Mouse (Mus musculus) cerebral cortex, adult 2 months (tissue): ENCODE data around the gene Nlgn1.

Source experiments
- WGBS: fragments of 180-500 bp; shearing (Covaris S2); methylation state at CpG from one replicate; pipeline ENCODE4 v1.1.7; 2018; 5-methylcytosine and 5-hydroxymethylcytosine counted together

Gene Nlgn1

GRCm38 (mm10) chr3:26201410-26201809 is 130.8 kb downstream of the Nlgn1 start:
- WGBS, result 69% methylated on average over 1 of the region's 1 CpGs

DNA sequence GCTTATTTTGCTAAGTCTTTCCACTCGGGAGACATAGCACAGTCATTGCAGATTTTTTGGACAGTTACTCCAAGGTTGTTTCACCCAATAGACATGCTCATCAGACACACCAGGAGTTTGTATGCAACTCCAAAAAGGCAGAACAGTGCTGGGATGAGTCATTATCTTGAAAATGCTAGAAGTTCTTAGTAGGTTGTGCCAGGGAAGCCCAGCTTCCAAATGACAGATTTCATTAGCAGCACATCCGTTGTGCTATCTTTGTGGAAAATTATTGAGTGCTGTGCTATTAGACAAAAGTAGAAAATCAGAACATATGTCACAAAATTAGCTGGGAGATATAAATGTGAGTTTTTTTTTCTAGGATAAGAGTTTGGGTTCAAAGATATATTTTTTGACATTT is 137.3 kb downstream of the Nlgn1 start:
- 64% methylated on average over 2 of the region's 2 CpGs for WGBS

- WGBS, result 97% methylated on average over 3 of the region's 3 CpGs
Measured at GRCm38 (mm10) chr3:26181013-26181412, 151.2 kb downstream of the Nlgn1 start.

- 93% methylated on average over 4 of the region's 4 CpGs for WGBS
Measured at GRCm38 (mm10) chr3:26175371-26175770, 156.9 kb downstream of the Nlgn1 start.

DNA sequence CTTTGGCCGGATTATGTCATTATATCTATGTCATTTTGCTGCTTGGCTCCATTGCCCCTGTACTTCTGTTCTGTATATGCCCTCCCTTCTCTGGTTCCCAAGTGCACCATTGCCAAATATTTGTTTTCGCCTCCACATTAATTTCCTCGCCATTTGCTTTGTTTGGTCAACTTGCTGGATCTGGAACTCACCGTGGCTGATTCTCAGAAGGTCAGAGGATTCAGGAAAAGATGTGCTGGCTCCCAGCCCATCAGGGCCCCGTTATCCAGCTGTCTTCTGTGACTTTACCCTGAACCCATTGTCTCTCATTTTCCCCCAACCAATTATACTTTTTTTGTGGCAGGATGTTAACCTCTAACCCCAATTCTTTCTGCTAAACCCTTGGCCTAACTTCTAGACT is 158.0 kb downstream of the Nlgn1 start:
- WGBS, result 67% methylated on average over 5 of the region's 5 CpGs

- 49% methylated on average over 3 of the region's 3 CpGs for WGBS
Measured at GRCm38 (mm10) chr3:26173613-26174012, 158.6 kb downstream of the Nlgn1 start.

DNA sequence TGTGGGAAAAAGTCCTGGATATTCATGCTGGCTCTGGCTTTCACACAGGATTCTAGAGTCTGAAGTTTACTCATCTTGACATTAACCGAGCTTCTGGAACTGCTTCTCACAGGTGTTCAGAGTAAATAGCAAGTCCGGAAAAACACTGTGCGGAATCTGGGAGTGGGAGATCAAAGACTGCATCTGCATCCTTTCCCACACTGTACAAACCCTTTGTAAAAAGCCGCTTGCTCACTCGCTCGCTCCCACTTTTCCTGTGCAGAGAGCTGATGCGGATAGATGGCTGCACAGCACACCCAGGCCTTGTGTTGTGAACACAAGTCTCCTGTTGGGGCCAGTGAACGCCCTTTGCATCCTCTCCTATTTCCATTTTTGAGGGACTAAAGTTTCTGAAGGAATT is 165.5 kb downstream of the Nlgn1 start:
- WGBS, result 79% methylated on average over 8 of the region's 8 CpGs

DNA sequence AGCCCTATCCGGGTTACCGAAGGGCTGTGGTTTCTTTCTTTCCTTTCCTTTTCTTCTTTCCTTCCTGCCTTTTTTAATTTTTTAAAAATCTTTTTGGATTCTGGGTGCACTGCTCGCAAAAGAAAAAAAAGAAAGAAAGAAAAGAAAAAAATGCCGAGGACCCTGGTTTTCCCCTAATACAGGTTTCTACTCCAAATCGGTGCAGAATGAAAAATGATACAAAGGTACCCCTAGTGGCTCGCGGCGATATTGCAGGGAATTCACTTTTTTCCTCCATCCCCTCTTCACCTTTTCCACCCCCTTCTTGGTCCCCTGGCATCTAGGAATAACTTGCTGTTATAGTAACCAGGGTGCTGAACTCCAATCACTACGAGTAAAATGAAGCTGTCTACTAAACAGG is 178.5 kb downstream of the Nlgn1 start:
- under 1% methylated on average over 9 of the region's 9 CpGs for WGBS

GRCm38 (mm10) chr3:26153036-26153741 is 179.1 kb downstream of the Nlgn1 start:
- under 1% methylated on average over 31 of the region's 31 CpGs for WGBS

DNA sequence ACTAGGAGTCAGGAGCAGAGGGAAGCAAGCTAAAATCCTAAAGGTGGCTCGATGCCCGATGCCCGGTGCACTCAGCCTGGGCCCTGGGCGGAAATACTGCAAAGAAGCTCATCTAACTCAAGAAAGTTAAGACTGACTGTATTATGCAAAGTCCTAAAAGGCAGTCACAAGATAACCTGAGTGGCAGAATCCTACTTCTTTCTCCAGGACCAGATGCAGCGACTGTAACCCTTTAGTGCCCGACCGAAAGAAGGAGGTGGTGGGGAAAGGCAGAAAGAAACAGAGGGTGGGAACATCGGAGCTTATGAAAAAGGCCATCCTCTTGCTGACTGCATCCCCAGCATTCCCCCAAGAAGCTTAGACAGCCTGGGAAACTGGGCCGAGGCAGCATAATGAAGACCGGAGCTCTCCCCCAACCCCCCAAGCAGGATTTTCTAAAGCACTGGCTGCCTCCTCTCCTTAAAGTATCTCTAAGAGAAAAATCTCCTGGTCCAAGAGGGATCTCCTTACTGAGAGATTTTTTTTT is 179.7 kb downstream of the Nlgn1 start:
- 2% methylated on average over 10 of the region's 10 CpGs for WGBS

GRCm38 (mm10) chr3:26151351-26152020 is 180.8 kb downstream of the Nlgn1 start:
- 15% methylated on average over 6 of the region's 6 CpGs for WGBS

GRCm38 (mm10) chr3:26146174-26146573 is 186.1 kb downstream of the Nlgn1 start:
- 74% methylated on average over 3 of the region's 3 CpGs for WGBS

- WGBS, result 40% methylated on average over 5 of the region's 5 CpGs
Measured at GRCm38 (mm10) chr3:26145441-26145840, 186.8 kb downstream of the Nlgn1 start.

DNA sequence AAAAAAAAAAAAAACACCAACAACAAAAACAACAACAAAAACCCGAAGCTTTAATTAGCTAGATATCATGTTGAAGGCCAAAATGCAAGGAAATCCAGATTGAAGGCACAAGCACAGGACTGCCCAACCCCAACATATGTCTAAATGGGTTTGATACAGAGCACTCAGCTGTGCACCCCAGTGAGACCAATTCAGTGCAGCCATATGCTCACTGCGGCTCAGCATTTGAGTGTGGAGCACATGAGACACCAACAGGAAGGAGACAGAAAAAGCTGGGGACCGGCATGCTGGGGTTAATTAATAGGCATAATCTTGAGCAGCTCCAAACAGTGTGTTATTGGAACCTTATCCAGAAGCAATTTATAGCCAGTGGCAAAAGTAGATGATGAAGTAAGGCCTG is 190.7 kb downstream of the Nlgn1 start:
- WGBS, result 64% methylated on average over 3 of the region's 3 CpGs

GRCm38 (mm10) chr3:26134839-26135651 is 197.2 kb downstream of the Nlgn1 start:
- WGBS, result 16% methylated on average over 9 of the region's 9 CpGs

- 53% methylated on average over 2 of the region's 2 CpGs for WGBS
Measured at GRCm38 (mm10) chr3:26130919-26131318, 201.3 kb downstream of the Nlgn1 start.

GRCm38 (mm10) chr3:26129455-26129854 is 202.8 kb downstream of the Nlgn1 start:
- 82% methylated on average over 6 of the region's 6 CpGs for WGBS

GRCm38 (mm10) chr3:26117071-26117470 is 215.2 kb downstream of the Nlgn1 start:
- 53% methylated on average over 1 of the region's 1 CpGs for WGBS

GRCm38 (mm10) chr3:26106361-26106760 is 225.9 kb downstream of the Nlgn1 start:
- 58% methylated on average over 7 of the region's 7 CpGs for WGBS

DNA sequence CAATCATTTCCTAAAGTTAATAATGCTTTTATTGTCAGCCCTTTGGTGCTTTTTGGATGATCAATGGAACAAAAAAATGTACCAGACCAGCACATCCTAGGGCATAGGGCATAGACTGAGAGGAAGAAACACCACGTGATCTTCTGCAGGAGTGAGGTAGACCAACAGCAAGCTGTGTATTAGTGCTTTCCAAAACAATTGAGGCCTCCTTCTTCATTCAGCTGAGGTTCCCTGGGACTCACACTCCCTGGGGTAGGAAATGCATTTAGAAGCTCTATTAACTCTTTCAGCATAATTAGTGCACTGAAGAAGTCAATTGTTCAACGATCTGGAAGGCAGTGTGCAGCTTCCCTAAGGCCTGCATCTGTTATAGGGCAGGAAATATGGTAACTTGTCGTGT is 226.7 kb downstream of the Nlgn1 start:
- 53% methylated on average over 3 of the region's 3 CpGs for WGBS

GRCm38 (mm10) chr3:26102271-26102670 is 230.0 kb downstream of the Nlgn1 start:
- WGBS, result 61% methylated on average over 1 of the region's 1 CpGs

DNA sequence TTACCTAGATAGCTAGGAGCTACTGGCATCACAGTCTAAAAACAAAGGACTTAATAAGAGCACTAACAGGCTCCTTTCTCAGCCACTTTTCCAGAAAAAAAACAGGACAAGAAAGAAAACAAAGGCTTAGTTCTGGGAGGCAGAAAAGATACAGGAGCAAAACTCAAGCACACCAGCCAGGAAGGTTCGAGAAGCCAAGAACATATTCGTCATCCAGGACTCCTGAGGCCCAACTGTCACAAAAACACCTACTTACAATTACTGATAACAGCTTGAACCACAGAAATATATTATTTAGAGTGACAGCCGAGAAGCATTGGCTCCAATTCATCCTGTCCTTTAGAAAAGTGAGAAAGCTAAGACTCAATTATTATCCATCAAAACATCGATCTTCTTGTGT is 281.5 kb downstream of the Nlgn1 start:
- WGBS, result 53% methylated on average over 4 of the region's 4 CpGs
